Mouse (Mus musculus): Measurements from ENCODE around the gene Tanc1.

DNA sequence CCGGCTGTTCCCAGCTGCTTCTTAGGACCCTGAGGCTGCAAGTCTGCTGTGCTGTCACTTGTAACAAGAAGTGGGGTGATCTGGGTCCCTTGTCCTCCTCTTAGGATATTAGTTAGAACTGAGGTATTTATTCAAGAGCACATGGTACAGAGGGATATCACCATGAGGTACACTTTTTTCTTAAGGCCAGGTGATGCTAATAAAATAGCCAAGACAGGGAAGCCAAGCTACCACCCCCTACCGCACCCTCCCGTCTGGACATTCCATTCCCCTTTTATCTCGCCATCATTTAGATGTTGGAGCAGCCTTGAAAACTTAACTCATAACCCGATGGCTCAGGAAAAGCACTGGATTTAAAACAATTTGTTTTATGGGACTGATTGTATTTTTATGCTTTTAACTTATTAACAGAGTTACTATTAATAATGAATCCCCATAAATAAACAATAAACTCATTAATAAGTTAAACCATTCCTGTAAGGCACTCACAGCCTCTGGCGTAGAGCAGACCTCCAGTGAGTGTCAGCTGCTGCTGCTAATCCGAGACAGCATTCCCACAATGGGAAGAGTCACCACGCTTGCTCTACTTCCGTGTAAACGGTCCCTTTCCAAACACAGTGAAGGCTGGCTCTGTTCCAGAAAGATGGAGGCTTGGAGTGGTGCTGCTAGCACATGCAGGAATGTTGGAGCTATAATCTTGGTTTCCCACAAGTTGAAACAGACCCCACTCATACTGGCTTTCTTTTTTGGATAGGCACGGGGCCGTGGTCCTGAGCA lies 171.4 kb downstream of the Tanc1 start:
- TF ChIP-seq GATA1 (IDR thresholded peaks at IDR 0.05; ENCODE audit: low read length) (no peak), TAL1 (IDR thresholded peaks at IDR 0.05; ENCODE audit: low read length) (no peak)
